Mouse (Mus musculus): Measurements from ENCODE around the gene Skp1a. TPM values are rescaled to one million over a fixed set of nuclear protein-coding genes. Genes with fewer than 3 reads are reported as not detected.

Gene Skp1a
- total RNA-seq, 2 experiments from 2014 or later, result 269 to 292 TPM

- no peak for DNase-seq
- intact Hi-C loops (cut with DNase I), result loop anchor here (10.0 kb wide), 1 partner anchor 116 kb away; no protein-coding TSS in a partner anchor
- peak overlapping the region; percentile 21; the same call in 1 of the 2 replicates for H3K4me3 ChIP-seq
- H3K27ac ChIP-seq, result peak overlapping the region; percentile 49
- TF ChIP-seq CTCF (IDR thresholded peaks at IDR 0.05), result no peak
Measured at GRCm38 (mm10) chr11:52228722-52229448, 2.9 kb upstream of the Skp1a start.

DNA sequence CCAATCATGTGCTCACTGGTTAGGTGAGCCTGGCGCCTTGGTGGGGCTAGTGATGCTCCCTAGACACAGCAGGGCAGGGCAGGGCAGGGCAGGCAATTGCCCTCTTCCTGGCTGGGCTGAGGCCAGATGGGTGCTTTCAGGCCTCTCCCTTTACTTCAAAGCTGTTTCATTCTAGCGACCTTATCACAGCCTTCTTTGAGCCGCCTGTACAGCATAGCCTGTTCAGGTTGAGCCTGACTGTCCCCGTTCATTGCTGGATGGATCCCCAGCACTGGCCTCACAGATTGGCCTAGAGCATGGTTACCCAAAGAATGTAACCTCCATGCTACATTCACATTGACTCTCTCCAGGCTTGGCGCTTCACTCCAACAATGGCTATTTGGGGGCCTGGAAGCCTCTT lies 1.1 kb upstream of the Skp1a start:
- no peak for DNase-seq
- Histone ChIP-seq H3K4me3 (peak overlapping the region; percentile 99), H3K27ac (peak overlapping the region; percentile 99)
- intact Hi-C loops (cut with DNase I), result no loop called here
- TF ChIP-seq CTCF (IDR thresholded peaks at IDR 0.05), result no peak

GRCm38 (mm10) chr11:52233043-52233653 lies 1.4 kb downstream of the Skp1a start:
- Histone ChIP-seq H3K4me3 (peak overlapping the region; percentile 99), H3K27ac (peak overlapping the region; percentile 99)
- no peak for DNase-seq
- intact Hi-C loops (cut with DNase I), result no loop called here
- no peak for TF ChIP-seq CTCF (IDR thresholded peaks at IDR 0.05)

GRCm38 (mm10) chr11:52233906-52234305 lies 2.1 kb downstream of the Skp1a start:
- H3K27ac ChIP-seq, result peak overlapping the region; percentile 99
- intact Hi-C loops (cut with DNase I), result no loop called here
- DNase-seq, result no peak
- H3K4me3 ChIP-seq, result peak overlapping the region; percentile 99
- TF ChIP-seq CTCF (IDR thresholded peaks at IDR 0.05), result no peak

DNA sequence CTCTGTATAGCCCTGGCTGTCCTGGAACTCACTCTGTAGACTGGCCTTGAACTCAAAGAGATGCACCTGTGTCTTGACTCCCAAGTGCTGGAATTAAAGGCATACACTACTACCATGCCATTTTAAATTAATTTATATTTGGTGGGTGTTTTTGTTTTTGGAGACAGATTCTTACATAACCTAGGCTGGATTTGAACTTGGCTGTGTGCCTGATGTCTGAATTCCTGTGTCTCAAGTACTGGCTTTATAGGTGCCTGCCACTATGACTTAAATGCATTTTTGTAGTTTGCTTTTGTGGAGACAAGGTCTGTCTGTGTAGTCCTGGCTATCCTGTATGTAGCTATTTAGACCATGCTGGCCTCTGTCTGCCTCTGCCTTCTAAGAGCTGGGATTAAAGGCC lies 2.7 kb downstream of the Skp1a start:
- no peak for DNase-seq
- TF ChIP-seq CTCF (IDR thresholded peaks at IDR 0.05), result no peak
- intact Hi-C loops (cut with DNase I), result no loop called here
- Histone ChIP-seq H3K27ac (peak overlapping the region; percentile 99), H3K4me3 (peak overlapping the region; percentile 99)

DNA sequence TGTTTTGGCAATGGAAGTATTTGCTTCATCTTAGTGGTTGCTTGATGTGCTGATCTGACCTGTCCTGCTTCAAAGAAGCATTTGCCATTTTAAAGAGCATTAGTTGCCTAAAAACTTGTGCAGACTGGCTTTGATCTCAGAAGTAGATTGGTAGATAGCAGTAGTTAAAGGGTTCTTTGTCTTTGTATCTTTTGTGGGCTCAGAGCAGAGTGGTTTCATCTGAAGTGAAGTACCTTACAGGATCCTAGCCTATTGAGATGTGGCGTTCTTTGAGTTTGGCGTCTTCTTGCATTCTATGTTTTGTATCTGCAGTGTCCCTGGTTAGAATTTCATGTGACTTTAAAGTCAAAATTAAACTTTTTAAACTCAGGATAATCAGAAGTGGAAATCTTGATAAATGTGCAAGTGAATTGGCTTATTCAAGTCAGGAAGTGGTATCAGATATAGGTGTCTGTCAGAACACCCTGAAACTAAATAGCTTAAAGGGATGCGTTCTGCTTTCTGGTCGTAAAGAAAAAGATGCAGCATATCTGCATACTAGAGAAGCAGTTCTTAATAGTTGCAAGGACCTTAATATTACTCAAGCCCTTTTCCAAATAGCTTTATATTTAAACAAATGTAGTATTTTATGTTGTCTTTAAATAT lies 9.2 kb downstream of the Skp1a start:
- no peak overlapping the region for H3K27ac ChIP-seq
- no peak overlapping the region for H3K4me3 ChIP-seq
- DNase-seq, result no peak
- intact Hi-C loops (cut with DNase I), result no loop called here
- no peak for TF ChIP-seq CTCF (IDR thresholded peaks at IDR 0.05)

- H3K27ac ChIP-seq, result no peak overlapping the region
- no peak for DNase-seq
- intact Hi-C loops (cut with DNase I), result no loop called here
- TF ChIP-seq CTCF (IDR thresholded peaks at IDR 0.05), result no peak
- no peak overlapping the region for H3K4me3 ChIP-seq
Measured at GRCm38 (mm10) chr11:52249452-52249851, 17.7 kb downstream of the Skp1a start.

- intact Hi-C loops (cut with DNase I), result no loop called here
- H3K27ac ChIP-seq, result no peak overlapping the region
- H3K4me3 ChIP-seq, result no peak overlapping the region
- TF ChIP-seq CTCF (IDR thresholded peaks at IDR 0.05), result no peak
- no peak for DNase-seq
Measured at GRCm38 (mm10) chr11:52251770-52252169, 20.0 kb downstream of the Skp1a start.

DNA sequence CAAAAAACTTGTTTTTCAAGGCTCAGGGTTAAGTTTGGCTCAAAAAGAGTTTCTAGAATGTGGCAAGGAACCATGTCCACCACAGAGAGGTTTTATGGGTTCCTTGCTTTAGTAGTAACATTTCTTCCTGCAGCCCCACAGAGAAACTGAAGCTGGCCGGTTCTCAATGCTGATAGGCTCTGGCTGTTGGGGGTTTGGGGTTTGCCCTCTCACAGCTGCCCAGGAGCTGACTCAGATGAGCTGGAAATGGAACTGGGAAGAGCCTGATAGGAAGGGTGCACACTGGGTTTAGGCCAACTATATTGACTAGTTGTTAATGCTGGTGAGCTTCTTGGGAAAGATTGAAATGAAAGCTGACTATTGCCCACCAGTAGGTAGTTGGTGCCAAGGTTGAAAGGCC lies 20.9 kb downstream of the Skp1a start:
- DNase-seq, result no peak
- intact Hi-C loops (cut with DNase I), result no loop called here
- peak overlapping the region; percentile 31 for H3K27ac ChIP-seq
- no peak overlapping the region for H3K4me3 ChIP-seq
- no peak for TF ChIP-seq CTCF (IDR thresholded peaks at IDR 0.05)

DNA sequence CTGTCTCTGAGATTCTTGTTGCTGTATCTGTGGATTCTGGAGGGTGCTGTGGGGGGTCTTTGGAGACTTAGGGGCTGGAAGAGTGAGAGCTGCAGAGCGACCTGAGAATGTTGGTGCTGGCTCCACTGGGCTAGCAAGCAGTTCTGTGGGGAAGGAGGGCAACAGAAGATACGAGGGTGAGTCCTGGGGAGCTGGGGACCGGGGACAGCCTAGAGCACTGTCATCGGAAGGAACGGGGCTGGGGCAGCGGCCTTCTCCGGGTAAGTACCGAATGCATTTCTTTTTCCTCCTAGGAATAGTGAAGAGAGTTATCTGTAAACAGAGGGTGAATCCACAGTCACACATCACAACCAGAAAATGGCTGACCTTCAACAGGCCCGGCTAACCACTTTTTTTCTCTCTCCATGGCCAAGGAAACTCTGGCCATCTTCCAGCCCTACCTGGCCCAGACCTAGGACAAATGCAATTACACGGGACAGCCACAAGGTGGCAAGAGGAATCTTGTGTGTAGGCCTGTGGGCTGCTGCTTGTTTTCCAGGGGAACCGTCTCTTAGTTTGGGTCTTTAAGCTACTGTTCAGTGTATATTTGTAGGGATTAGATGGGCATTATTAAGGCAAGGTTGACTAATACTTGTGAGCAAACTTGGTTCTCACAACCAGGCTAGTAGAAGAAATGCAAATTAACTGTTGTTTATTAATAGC lies 22.0 kb downstream of the Skp1a start:
- TF ChIP-seq CTCF (IDR thresholded peaks at IDR 0.05), result peak; percentile 92
- intact Hi-C loops (cut with DNase I), result loop anchor here (1.0 to 2.0 kb wide), 2 partner anchors 43 to 89 kb away; no protein-coding TSS in a partner anchor
- no peak overlapping the region for H3K4me3 ChIP-seq
- peak; percentile 78 for DNase-seq
- peak overlapping the region; percentile 4 for H3K27ac ChIP-seq

DNA sequence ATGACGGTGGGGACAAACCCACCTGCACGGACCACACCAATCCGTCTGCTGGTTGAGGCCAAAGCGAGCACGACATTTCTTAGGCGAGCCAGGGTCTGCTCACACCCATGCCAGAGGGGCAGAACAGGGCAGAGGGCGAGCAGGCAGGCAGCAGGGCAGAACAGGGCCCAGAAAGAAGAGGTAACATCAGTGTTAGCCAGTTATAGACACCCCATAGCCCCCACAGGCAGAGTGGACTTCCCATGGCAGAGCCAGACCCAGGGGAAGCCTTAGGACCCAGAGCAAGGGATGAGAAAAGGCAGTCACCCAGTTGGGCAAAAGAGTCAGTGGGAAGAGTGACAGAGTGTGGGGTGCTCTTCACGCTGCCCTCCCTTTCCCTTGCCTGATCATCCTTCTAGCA lies 23.3 kb downstream of the Skp1a start:
- DNase-seq, result no peak
- TF ChIP-seq CTCF (IDR thresholded peaks at IDR 0.05), result no peak
- intact Hi-C loops (cut with DNase I), result loop anchor here (2.0 kb wide), 1 partner anchor 42 kb away; no protein-coding TSS in a partner anchor

DNA sequence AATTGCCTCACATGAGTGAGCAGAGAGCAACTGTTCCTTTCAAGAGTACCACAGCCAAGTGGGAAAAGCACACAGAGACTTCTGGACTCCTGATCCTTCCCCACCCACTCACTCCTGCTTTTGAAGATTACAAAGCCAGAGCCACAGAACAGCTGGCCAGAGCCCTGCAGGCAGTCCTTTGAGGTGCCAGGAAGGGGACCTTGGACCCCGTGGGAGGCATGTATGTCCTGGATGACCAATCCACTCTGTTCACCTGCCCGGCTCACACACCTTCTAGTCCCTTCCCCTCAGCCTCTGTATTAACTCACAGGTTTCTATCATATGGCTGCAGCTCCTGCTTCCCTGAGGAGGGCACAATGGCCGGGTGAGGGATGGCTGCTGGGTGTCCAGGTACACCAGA lies 25.6 kb downstream of the Skp1a start:
- H3K27ac ChIP-seq, result no peak overlapping the region
- intact Hi-C loops (cut with DNase I), result no loop called here
- no peak for TF ChIP-seq CTCF (IDR thresholded peaks at IDR 0.05)
- H3K4me3 ChIP-seq, result no peak overlapping the region
- DNase-seq, result no peak

More for the DNA sequence above, 23.3 kb downstream of the Skp1a start:
- Histone ChIP-seq H3K4me3 (no peak overlapping the region), H3K27ac (no peak overlapping the region)

All from gastrocnemius, adult 2 months (tissue).